Mouse (Mus musculus): Measurements from ENCODE around the gene Synj2. TPM values are rescaled to one million over a fixed set of nuclear protein-coding genes. Genes with fewer than 3 reads are reported as not detected.

Gene Synj2
- total and polyA plus RNA-seq, 3 experiments: 1.2 to 2.5 TPM; not detected in 1

DNA sequence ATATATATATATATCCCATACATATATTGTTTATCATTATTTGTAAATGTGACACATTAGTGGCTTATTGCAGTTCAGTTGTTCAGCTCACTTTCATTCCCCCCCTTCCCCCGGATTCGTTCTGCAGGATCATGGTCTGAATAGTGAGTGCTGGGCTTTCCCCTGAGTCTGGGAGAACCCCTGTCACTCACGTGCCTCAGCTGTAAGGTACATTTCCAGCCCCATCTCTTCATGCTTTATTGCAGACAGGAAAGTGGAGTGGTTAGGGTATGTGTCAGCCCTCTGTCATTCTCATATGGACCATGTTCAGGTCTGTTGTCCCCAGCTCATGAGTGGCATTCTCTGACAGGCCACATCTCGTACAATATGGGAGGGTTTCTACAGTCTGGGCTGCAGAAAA is 72.0 kb downstream of the Synj2 start:
- Histone ChIP-seq H3K9ac (ENCODE audit: control insufficient read depth, low read depth, low read length, poor library complexity, severe bottlenecking) (no peak overlapping the region), H3K9me3 (replicated peaks; ENCODE audit: insufficient read depth, low read length) (no peaks in the 10 kb centered on the region), H3K79me2 (ENCODE audit: control insufficient read depth, insufficient read depth, low read length, poor library complexity) (no peaks in the 10 kb centered on the region), H3K4me3 (ENCODE audit: control insufficient read depth in 1 of 2, insufficient read depth in 1 of 2, low read depth in 2 of 2, low read length in 2 of 2) (no peak overlapping the region), H3K36me3 (ENCODE audit: control insufficient read depth in 1 of 2, insufficient read depth in 2 of 2, low read length in 2 of 2) (peaks cover 0 to 8% of the 10 kb centered on the region in 2 experiments; a peak in 1 of 4 replicates), H3K4me1 (ENCODE audit: control insufficient read depth in 1 of 2, insufficient read depth in 2 of 2, low read length in 2 of 2) (peaks cover 2 to 8% of the 10 kb centered on the region in 2 experiments; a peak in 2 of 4 replicates), H3K27me3 (ENCODE audit: control insufficient read depth in 1 of 2, insufficient read depth in 2 of 2, low read length in 2 of 2) (no peaks in the 10 kb centered on the region), H3K27ac (ENCODE audit: control insufficient read depth, low read depth, low read length) (no peak overlapping the region)
- no peak for TF ChIP-seq JUND (IDR thresholded peaks at IDR 0.05; ENCODE audit: low read depth, low read length)
- TF ChIP-seq ZC3H11A (IDR thresholded peaks at IDR 0.05; ENCODE audit: low read depth, low read length): no peak
- no peak for TF ChIP-seq MAX (IDR thresholded peaks at IDR 0.05; ENCODE audit: low read length)
- no peak for TF ChIP-seq EP300 (IDR thresholded peaks at IDR 0.05; ENCODE audit: low read depth in 1 of 2, low read length in 2 of 2)
- TF ChIP-seq POLR2A (IDR thresholded peaks at IDR 0.05; ENCODE audit: control insufficient read depth in 1 of 2, insufficient read depth in 1 of 2, low read depth in 1 of 2, low read length in 2 of 2, poor library complexity in 1 of 2): no peak
- TF ChIP-seq TAL1 (IDR thresholded peaks at IDR 0.05; ENCODE audit: low read length): no peak
- no peak for TF ChIP-seq GATA1 (IDR thresholded peaks at IDR 0.05; ENCODE audit: low read depth, low read length)
- no peak for TF ChIP-seq RCOR1 (IDR thresholded peaks at IDR 0.05; ENCODE audit: low read depth, low read length)
- no peak for TF ChIP-seq BHLHE40 (IDR thresholded peaks at IDR 0.05; ENCODE audit: borderline replicate concordance, low read depth, low read length)
- no peak for TF ChIP-seq RAD21 (IDR thresholded peaks at IDR 0.05; ENCODE audit: low read depth, low read length)
- no peak for TF ChIP-seq MEF2A (IDR thresholded peaks at IDR 0.05; ENCODE audit: extremely low read depth, insufficient replicate concordance, low read depth, low read length, poor library complexity, severe bottlenecking)
- no peak for TF ChIP-seq MXI1 (IDR thresholded peaks at IDR 0.05; ENCODE audit: low read depth, low read length)
- no peak for TF ChIP-seq NELFE (IDR thresholded peaks at IDR 0.05; ENCODE audit: low read depth, low read length)
- no peak for TF ChIP-seq TBP (IDR thresholded peaks at IDR 0.05; ENCODE audit: low read depth, low read length)
- TF ChIP-seq UBTF (IDR thresholded peaks at IDR 0.05; ENCODE audit: borderline replicate concordance, insufficient read depth, low read depth, low read length): no peak
- no peak for TF ChIP-seq KAT2A (conservative IDR thresholded peaks at IDR 0.05; ENCODE audit: low read depth, low read length)
- TF ChIP-seq POLR2AphosphoS5 (IDR thresholded peaks at IDR 0.05; ENCODE audit: borderline replicate concordance, low read depth, low read length): no peak
- no peak for DNase-seq (ENCODE audit: low read depth, low spot score)

DNA sequence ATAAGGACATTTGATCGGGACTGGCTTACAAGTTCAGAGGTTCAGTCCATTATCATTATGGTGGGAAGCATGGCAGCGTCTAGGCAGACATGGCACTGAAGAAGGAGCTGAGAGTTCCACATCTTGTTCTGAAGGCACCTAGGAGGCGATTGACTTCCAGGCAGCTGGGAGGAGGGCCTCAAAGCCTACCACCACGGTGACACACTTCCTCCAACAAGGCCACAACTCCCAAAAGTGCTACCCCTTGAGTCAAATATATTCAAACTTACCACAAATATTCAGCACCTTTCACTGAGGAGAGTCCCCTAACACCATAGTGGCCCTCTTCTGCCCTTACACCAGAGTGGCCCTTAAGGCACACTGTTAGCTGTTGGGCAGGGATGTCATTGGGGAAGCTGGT is 73.9 kb downstream of the Synj2 start:
- no peak for DNase-seq (ENCODE audit: low read depth, low spot score)
- Histone ChIP-seq H3K9me3 (replicated peaks; ENCODE audit: insufficient read depth, low read length) (no peaks in the 10 kb centered on the region), H3K27ac (ENCODE audit: control insufficient read depth, low read depth, low read length) (no peak overlapping the region), H3K36me3 (ENCODE audit: control insufficient read depth in 1 of 2, insufficient read depth in 2 of 2, low read length in 2 of 2) (peaks cover 0 to 5% of the 10 kb centered on the region in 2 experiments; a peak in 1 of 4 replicates), H3K27me3 (ENCODE audit: control insufficient read depth in 1 of 2, insufficient read depth in 2 of 2, low read length in 2 of 2) (no peaks in the 10 kb centered on the region), H3K79me2 (ENCODE audit: control insufficient read depth, insufficient read depth, low read length, poor library complexity) (no peaks in the 10 kb centered on the region), H3K4me1 (ENCODE audit: control insufficient read depth in 1 of 2, insufficient read depth in 2 of 2, low read length in 2 of 2) (peaks cover 0 to 8% of the 10 kb centered on the region in 2 experiments; a peak in 2 of 4 replicates), H3K9ac (ENCODE audit: control insufficient read depth, low read depth, low read length, poor library complexity, severe bottlenecking) (no peak overlapping the region), H3K4me3 (ENCODE audit: control insufficient read depth in 1 of 2, insufficient read depth in 1 of 2, low read depth in 2 of 2, low read length in 2 of 2) (no peak overlapping the region)
- no peak for TF ChIP-seq MAZ (IDR thresholded peaks at IDR 0.05; ENCODE audit: low read depth, low read length)
- TF ChIP-seq ZKSCAN1 (IDR thresholded peaks at IDR 0.05; ENCODE audit: low read depth, low read length): no peak
- TF ChIP-seq CHD2 (IDR thresholded peaks at IDR 0.05; ENCODE audit: low read length): no peak
- TF ChIP-seq POLR2AphosphoS5 (IDR thresholded peaks at IDR 0.05; ENCODE audit: borderline replicate concordance, low read depth, low read length): no peak
- no peak for TF ChIP-seq GABPA (IDR thresholded peaks at IDR 0.05; ENCODE audit: low read depth, low read length)
- TF ChIP-seq USF1 (IDR thresholded peaks at IDR 0.05; ENCODE audit: low read depth, low read length): no peak
- no peak for TF ChIP-seq TBP (IDR thresholded peaks at IDR 0.05; ENCODE audit: low read depth, low read length)
- TF ChIP-seq NRF1 (IDR thresholded peaks at IDR 0.05; ENCODE audit: insufficient read depth, low read depth, low read length, poor library complexity, severe bottlenecking): no peak
- no peak for TF ChIP-seq NELFE (IDR thresholded peaks at IDR 0.05; ENCODE audit: low read depth, low read length)
- TF ChIP-seq MEF2A (IDR thresholded peaks at IDR 0.05; ENCODE audit: extremely low read depth, insufficient replicate concordance, low read depth, low read length, poor library complexity, severe bottlenecking): no peak
- no peak for TF ChIP-seq ETS1 (IDR thresholded peaks at IDR 0.05; ENCODE audit: low read depth, low read length)
- TF ChIP-seq MAX (IDR thresholded peaks at IDR 0.05; ENCODE audit: low read length): no peak
- TF ChIP-seq SMC3 (IDR thresholded peaks at IDR 0.05; ENCODE audit: low read depth, low read length): no peak
- TF ChIP-seq JUND (IDR thresholded peaks at IDR 0.05; ENCODE audit: low read depth, low read length): no peak
- no peak for TF ChIP-seq TCF12 (IDR thresholded peaks at IDR 0.05; ENCODE audit: low read depth, low read length)
